In the genomic region with DNA sequence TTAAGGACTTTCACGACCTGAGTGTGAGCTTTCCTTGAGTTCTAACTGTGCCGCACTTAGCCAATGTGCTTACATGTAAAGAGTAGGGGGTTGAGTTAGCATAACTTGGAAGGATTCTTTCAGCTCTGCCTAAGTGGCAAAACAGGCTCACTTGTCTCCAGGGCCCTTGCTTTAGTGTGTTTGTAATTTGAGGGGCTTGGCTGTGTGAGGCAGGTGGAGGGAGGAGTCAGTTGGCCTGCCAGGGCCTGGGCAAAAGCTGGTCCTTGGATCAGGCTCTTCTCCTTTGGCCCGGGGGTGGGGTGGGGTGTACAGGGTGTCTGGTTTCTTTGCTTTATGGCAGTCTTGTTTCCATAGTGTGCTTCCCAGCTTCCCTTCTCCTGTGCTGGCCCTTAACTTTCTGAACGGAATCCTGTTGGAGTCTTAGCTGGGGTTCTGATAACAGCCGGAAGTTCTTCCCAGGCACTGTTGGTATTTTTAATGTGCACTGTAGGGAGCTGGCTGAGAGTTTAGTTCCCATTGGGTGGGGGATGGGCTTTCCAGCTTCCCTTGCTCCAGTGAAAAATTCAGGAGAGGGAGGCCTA, we compare ENCODE assay signal across 9 mouse cellular contexts. TPM values are rescaled to one million over a fixed set of nuclear protein-coding genes. Genes with fewer than 3 reads are reported as not detected.
DNase-seq lines count a peak whose midpoint lies in the region; ATAC-seq and TF ChIP-seq lines count a peak whose summit lies in the region.
"Had no signal": no experiment of that assay in that cellular context is flagged by ENCODE, and none has a peak within 500 bp of the region (broad histone marks: within the 10 kb centered on the region; RNA-seq: fewer than 3 reads in every experiment).

No protein-coding gene starts in this region.

- H3K4me1 ChIP-seq in E14TG2a.4 (replicated peaks; ENCODE audit: low read depth, low read length): peaks cover 82% of the 10 kb centered on the region
- H3K4me1 ChIP-seq in brown adipose tissue, adult 24 weeks (ENCODE audit: control insufficient read depth, insufficient read depth, insufficient read length, low read length): peaks cover 31% of the 10 kb centered on the region
- peaks cover 35% of the 10 kb centered on the region for H3K4me1 ChIP-seq in forebrain, postnatal 0 days (ENCODE audit: insufficient read depth)
- peaks cover 53% of the 10 kb centered on the region for H3K4me1 ChIP-seq in hindbrain, embryonic 12.5 days
- peaks cover 42% of the 10 kb centered on the region for H3K4me1 ChIP-seq in limb, embryonic 14.5 days (ENCODE audit: control insufficient read depth, insufficient read depth, low read length)
- H3K4me1 ChIP-seq in midbrain, embryonic 16.5 days (ENCODE audit: control insufficient read depth, insufficient read depth, low read length): peaks cover 62% of the 10 kb centered on the region

- 18% methylated on average over 5 of the region's 5 CpGs for WGBS in forebrain, postnatal 0 days
- 26% methylated on average over 5 of the region's 5 CpGs for WGBS in hindbrain, embryonic 12.5 days
- WGBS in limb, embryonic 14.5 days: 8% methylated on average over 5 of the region's 5 CpGs
- 26% methylated on average over 5 of the region's 5 CpGs for WGBS in midbrain, embryonic 16.5 days

- H3K27ac ChIP-seq in brown adipose tissue, adult 24 weeks (replicated peaks; ENCODE audit: low read depth, low read length): peak overlapping the region; percentile 64
- H3K27ac ChIP-seq in forebrain, postnatal 0 days (ENCODE audit: low read depth, low read length): peak overlapping the region; percentile 41; the same call in 1 of the 2 replicates
- peak overlapping the region; percentile 25 for H3K27ac ChIP-seq in hindbrain, embryonic 12.5 days
- peak overlapping the region; percentile 75 for H3K27ac ChIP-seq in limb, embryonic 14.5 days (replicated peaks; ENCODE audit: low read depth, low read length)
- H3K27ac ChIP-seq in midbrain, embryonic 16.5 days (ENCODE audit: low read length): peak overlapping the region; percentile 66; the same call in 1 of the 2 replicates
- H3K27ac ChIP-seq: macrophage had no signal

- no peaks in the 10 kb centered on the region for H3K27me3 ChIP-seq in E14TG2a.4 (ENCODE audit: insufficient read depth, low read length)
- no peaks in the 10 kb centered on the region for H3K27me3 ChIP-seq in forebrain, postnatal 0 days (ENCODE audit: insufficient read depth, low read length)
- H3K27me3 ChIP-seq in hindbrain, embryonic 12.5 days: no peaks in the 10 kb centered on the region
- no peaks in the 10 kb centered on the region for H3K27me3 ChIP-seq in limb, embryonic 14.5 days (ENCODE audit: control insufficient read depth, insufficient read depth, low read length)
- H3K27me3 ChIP-seq in midbrain, embryonic 16.5 days (ENCODE audit: control insufficient read depth, insufficient read depth, low read depth, low read length): no peaks in the 10 kb centered on the region

- DNase-seq in forebrain, postnatal 0 days: no peak
- DNase-seq in limb, embryonic 14.5 days (ENCODE audit: low spot score): peak; percentile 66
- DNase-seq in spleen, postnatal 14 days (ENCODE audit: low spot score in 2 of 2): no peak
- DNase-seq in spleen, adult 12 weeks (ENCODE audit: low spot score): no peak

- no peaks in the 10 kb centered on the region for H3K9me3 ChIP-seq in E14TG2a.4 (ENCODE audit: low read length)
- H3K9me3 ChIP-seq in forebrain, postnatal 0 days (ENCODE audit: low read length): no peaks in the 10 kb centered on the region
- H3K9me3 ChIP-seq in hindbrain, embryonic 12.5 days (replicated peaks): no peaks in the 10 kb centered on the region
- H3K9me3 ChIP-seq in limb, embryonic 14.5 days (ENCODE audit: control insufficient read depth, low read length): no peaks in the 10 kb centered on the region
- no peaks in the 10 kb centered on the region for H3K9me3 ChIP-seq in midbrain, embryonic 16.5 days (replicated peaks; ENCODE audit: control insufficient read depth, low read length, poor library complexity, severe bottlenecking)

- TF ChIP-seq POLR2A in limb, embryonic 14.5 days (IDR thresholded peaks at IDR 0.05; ENCODE audit: borderline replicate concordance, extremely low read depth, insufficient read depth, insufficient read length): no peak

- TF ChIP-seq CTCF in E14TG2a.4 (conservative IDR thresholded peaks at IDR 0.05; ENCODE audit: low read length): no peak
- TF ChIP-seq CTCF in forebrain, postnatal 0 days (IDR thresholded peaks at IDR 0.05; ENCODE audit: low read depth): no peak

- peak overlapping the region; percentile 62 for H3K4me3 ChIP-seq in E14TG2a.4 (replicated peaks; ENCODE audit: low read length)
- H3K4me3 ChIP-seq in brown adipose tissue, adult 24 weeks (ENCODE audit: insufficient read depth, low read depth, low read length): peak overlapping the region; percentile 37
- peak overlapping the region; percentile 14 for H3K4me3 ChIP-seq in forebrain, postnatal 0 days (ENCODE audit: low read depth, low read length)
- peak overlapping the region; percentile 80 for H3K4me3 ChIP-seq in hindbrain, embryonic 12.5 days
- H3K4me3 ChIP-seq in limb, embryonic 14.5 days (replicated peaks; ENCODE audit: low read length): peak overlapping the region; percentile 29
- H3K4me3 ChIP-seq in midbrain, embryonic 16.5 days (ENCODE audit: low read depth, low read length): peak overlapping the region; percentile 19; the same call in 1 of the 2 replicates

- peak overlapping the region; percentile 88 for H3K4me2 ChIP-seq in forebrain, postnatal 0 days (ENCODE audit: low read depth)
- H3K4me2 ChIP-seq in hindbrain, embryonic 12.5 days (replicated peaks): peak overlapping the region; percentile 93
- peak overlapping the region; percentile 92 for H3K4me2 ChIP-seq in limb, embryonic 14.5 days (replicated peaks; ENCODE audit: low read depth, low read length, severe bottlenecking)
- H3K4me2 ChIP-seq in midbrain, embryonic 16.5 days (ENCODE audit: low read length): peak overlapping the region; percentile 32

- no peak for ATAC-seq in forebrain, postnatal 0 days
- no peak for ATAC-seq in hindbrain, embryonic 12.5 days (ENCODE audit: low FRiP score)
- peak; percentile 41; the same call in 1 of the 2 replicates for ATAC-seq in limb, embryonic 14.5 days (ENCODE audit: low FRiP score, low read depth)
- no peak for ATAC-seq in midbrain, embryonic 16.5 days

- H3K36me3 ChIP-seq in E14TG2a.4 (ENCODE audit: insufficient read depth, low read length): peaks cover 31% of the 10 kb centered on the region
- H3K36me3 ChIP-seq in forebrain, postnatal 0 days (ENCODE audit: insufficient read depth): no peaks in the 10 kb centered on the region
- no peaks in the 10 kb centered on the region for H3K36me3 ChIP-seq in hindbrain, embryonic 12.5 days
- 0 out of 2 replicates have a peak, but pooled peaks cover 4% of the 10 kb centered on the region for H3K36me3 ChIP-seq in limb, embryonic 14.5 days (ENCODE audit: control insufficient read depth, insufficient read depth, low read length)
- H3K36me3 ChIP-seq in midbrain, embryonic 16.5 days (ENCODE audit: control insufficient read depth, insufficient read depth, low read length): no peaks in the 10 kb centered on the region

- 0 out of 2 replicates have a peak overlapping the region, but pooled peaks have one; percentile 7 for H3K9ac ChIP-seq in forebrain, postnatal 0 days
- peak overlapping the region; percentile 32; the same call in 1 of the 2 replicates for H3K9ac ChIP-seq in hindbrain, embryonic 12.5 days
- H3K9ac ChIP-seq in limb, embryonic 14.5 days (ENCODE audit: low read depth, low read length, severe bottlenecking): peak overlapping the region; percentile 18
- 0 out of 2 replicates have a peak overlapping the region, but pooled peaks have one; percentile 39 for H3K9ac ChIP-seq in midbrain, embryonic 16.5 days (ENCODE audit: low read depth, low read length)

RNA-seq across cellular contexts. Expression of a gene that starts 11.5 kb away (rescaled TPM):
- polyA plus RNA-seq in brown adipose tissue, adult 24 weeks (2012; ENCODE audit: insufficient read depth, insufficient read length, missing spikeins): 52.7 and 66.3 TPM in 2 replicates
- total RNA-seq in forebrain, postnatal 0 days (2014; rRNA removed): 284 and 301 TPM in 2 replicates
- polyA plus RNA-seq in forebrain, postnatal 0 days (2015; fragmentation: Nextera tagmentation; extraction: Ambion mirVana): 374 and 392 TPM in 2 replicates
- 312 and 323 TPM in 2 replicates for polyA plus RNA-seq in hindbrain, embryonic 12.5 days (2016; fragmentation: Nextera tagmentation; extraction: Ambion mirVana)
- 199 and 250 TPM in 2 replicates for polyA plus RNA-seq in limb, embryonic 14.5 days (2012; rRNA removed)
- 221 and 260 TPM in 2 replicates for polyA plus RNA-seq in limb, embryonic 14.5 days (2014; fragmentation: Nextera tagmentation; extraction: Ambion mirVana)
- 384 and 407 TPM in 2 replicates for polyA plus RNA-seq in midbrain, embryonic 16.5 days (2015; fragmentation: Nextera tagmentation; extraction: Ambion mirVana)

RNA-seq across cellular contexts. Expression of a gene that starts 49.8 kb away (rescaled TPM):
- polyA plus RNA-seq in brown adipose tissue, adult 24 weeks (2012; ENCODE audit: insufficient read depth, insufficient read length, missing spikeins): 72.4 and 81.8 TPM in 2 replicates
- 1.6 and 2.4 TPM in 2 replicates for total RNA-seq in forebrain, postnatal 0 days (2014; rRNA removed)
- polyA plus RNA-seq in forebrain, postnatal 0 days (2015; fragmentation: Nextera tagmentation; extraction: Ambion mirVana): 2.8 and 3.3 TPM in 2 replicates
- polyA plus RNA-seq in hindbrain, embryonic 12.5 days (2016; fragmentation: Nextera tagmentation; extraction: Ambion mirVana): 13.7 and 15.0 TPM in 2 replicates
- 19.3 and 31.9 TPM in 2 replicates for polyA plus RNA-seq in limb, embryonic 14.5 days (2012; rRNA removed)
- polyA plus RNA-seq in limb, embryonic 14.5 days (2014; fragmentation: Nextera tagmentation; extraction: Ambion mirVana): 10.3 and 13.8 TPM in 2 replicates
- 2.9 TPM in 2 replicates for polyA plus RNA-seq in midbrain, embryonic 16.5 days (2015; fragmentation: Nextera tagmentation; extraction: Ambion mirVana)

Comparison
In these comparisons a context has a peak if more than half of its experiments do, and no peak if none do; other contexts are left out.
1. H3K4me3 ChIP-seq: peak in every context shown above with its lines; median percentile 80 in hindbrain, embryonic 12.5 days; 62 in E14TG2a.4; 37 in brown adipose tissue, adult 24 weeks; 29 in limb, embryonic 14.5 days; 19 in midbrain, embryonic 16.5 days; 14 in forebrain, postnatal 0 days.
2. H3K27ac ChIP-seq: peak in every context shown above with its lines; median percentile 75 in limb, embryonic 14.5 days; 66 in midbrain, embryonic 16.5 days; 64 in brown adipose tissue, adult 24 weeks; 41 in forebrain, postnatal 0 days; 25 in hindbrain, embryonic 12.5 days.
3. H3K4me2 ChIP-seq: peak in every context shown above with its lines; median percentile 93 in hindbrain, embryonic 12.5 days; 92 in limb, embryonic 14.5 days; 88 in forebrain, postnatal 0 days; 32 in midbrain, embryonic 16.5 days.